Mouse (Mus musculus): ENCODE measurements around the gene AW549877.

DNA sequence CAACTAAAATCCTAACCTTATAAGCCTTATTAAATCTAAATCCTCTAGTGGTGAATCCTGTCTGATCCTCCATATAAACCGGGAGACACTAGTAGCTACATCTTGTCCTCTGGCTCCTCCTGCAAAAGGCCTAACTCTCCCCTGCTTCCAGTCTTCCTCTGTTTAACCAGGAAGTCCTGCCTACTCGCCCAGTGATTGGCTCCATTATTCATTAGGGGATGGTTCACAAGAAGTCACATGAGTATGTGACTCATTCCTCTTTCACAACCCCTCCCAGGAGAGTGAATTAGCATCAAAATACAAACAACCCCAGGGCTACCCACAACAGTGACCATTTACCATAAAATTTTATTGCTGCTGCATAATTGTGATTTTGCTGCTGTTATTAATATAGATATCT, 3.6 kb upstream of the AW549877 start:
- no peak for TF ChIP-seq CTCF (IDR thresholded peaks at IDR 0.05; ENCODE audit: low read depth)
- TF ChIP-seq EP300 (IDR thresholded peaks at IDR 0.05; ENCODE audit: low read depth): no peak

Data from liver, embryonic 14.5 days (tissue).